Comparison of ENCODE assay signal across 9 mouse cellular contexts in genomic region chr10:117953026-117953711, GRCm38 (mm10).
A peak's percentile ranks its signal among the peaks of the same experiment; 100 is the strongest.
DNase-seq lines count a peak whose midpoint lies in the region; ATAC-seq and TF ChIP-seq lines count a peak whose summit lies in the region.
"Had no signal": no experiment of that assay in that cellular context is flagged by ENCODE, and none has a peak within 500 bp of the region (broad histone marks: within the 10 kb centered on the region; RNA-seq: fewer than 3 reads in every experiment).

No protein-coding gene starts in this region.

- no peaks in the 10 kb centered on the region for H3K36me3 ChIP-seq in kidney, postnatal 0 days (ENCODE audit: insufficient read depth, low read length)
- H3K36me3 ChIP-seq in kidney, embryonic 14.5 days (ENCODE audit: control insufficient read depth, insufficient read depth, low read length), result no peaks in the 10 kb centered on the region

- H3K9me3 ChIP-seq in kidney, postnatal 0 days (replicated peaks; ENCODE audit: low read length), result no peaks in the 10 kb centered on the region
- H3K9me3 ChIP-seq in kidney, embryonic 14.5 days (ENCODE audit: control insufficient read depth, low read length), result no peaks in the 10 kb centered on the region

- no peak for TF ChIP-seq CTCF in kidney, postnatal 0 days (IDR thresholded peaks at IDR 0.05; ENCODE audit: low read depth)

- DNase-seq in kidney, postnatal 0 days (ENCODE audit: low spot score), result peak; percentile 11
- DNase-seq in adrenal gland, postnatal 10 days, result peak; percentile 68
- peak; percentile 33 to 51 for DNase-seq in lung, postnatal 4 days
- peak; percentile 35 to 41 for DNase-seq in thymus, postnatal 10 days (ENCODE audit: low spot score in 2 of 2)
- DNase-seq in frontal cortex, postnatal 36 days (ENCODE audit: low spot score in 2 of 2), result no peak
- DNase-seq in testis, postnatal 10 days (ENCODE audit: low spot score), result no peak
- DNase-seq in retina, postnatal 1 day, result no peak
- DNase-seq: cerebellum, postnatal 36 days had no signal

- H3K4me1 ChIP-seq in kidney, postnatal 0 days (replicated peaks; ENCODE audit: insufficient read depth, low read length), result no peaks in the 10 kb centered on the region
- no peaks in the 10 kb centered on the region for H3K4me1 ChIP-seq in kidney, embryonic 14.5 days (ENCODE audit: control insufficient read depth, insufficient read depth, low read length)

- no peak overlapping the region for H3K27ac ChIP-seq in kidney, postnatal 0 days
- H3K27ac ChIP-seq in kidney, embryonic 14.5 days (ENCODE audit: low read depth, low read length), result no peak overlapping the region

- no peak overlapping the region for H3K9ac ChIP-seq in kidney, postnatal 0 days (ENCODE audit: low read depth, low read length)
- H3K9ac ChIP-seq in kidney, embryonic 14.5 days (ENCODE audit: low read depth, low read length), result no peak overlapping the region

- no peak overlapping the region for H3K4me3 ChIP-seq in kidney, postnatal 0 days (replicated peaks; ENCODE audit: low read depth, low read length)
- H3K4me3 ChIP-seq in kidney, embryonic 14.5 days (ENCODE audit: low read length), result no peak overlapping the region

- no peak overlapping the region for H3K4me2 ChIP-seq in kidney, postnatal 0 days (ENCODE audit: low read length)
- no peak overlapping the region for H3K4me2 ChIP-seq in kidney, embryonic 14.5 days (replicated peaks; ENCODE audit: low read depth, low read length)

- WGBS in kidney, postnatal 0 days, result 30% methylated on average over 12 of the region's 12 CpGs
- 19% methylated on average over 12 of the region's 12 CpGs for WGBS in kidney, embryonic 14.5 days

- no peaks in the 10 kb centered on the region for H3K27me3 ChIP-seq in kidney, postnatal 0 days (ENCODE audit: insufficient read depth, low read length)
- no peaks in the 10 kb centered on the region for H3K27me3 ChIP-seq in kidney, embryonic 14.5 days (ENCODE audit: control insufficient read depth, insufficient read depth, low read length)

- no peak for ATAC-seq in kidney, postnatal 0 days (replicated peaks; ENCODE audit: low FRiP score, low read depth)
- ATAC-seq in kidney, embryonic 14.5 days (ENCODE audit: low FRiP score, low TSS enrichment), result no peak

Comparison
In these comparisons a context has a peak if more than half of its experiments do, and no peak if none do; other contexts are left out.
1. DNase-seq: peak in kidney, postnatal 0 days (single experiment), adrenal gland, postnatal 10 days (single experiment), lung, postnatal 4 days (2 of 2) and thymus, postnatal 10 days (2 of 2); none in frontal cortex, postnatal 36 days (0 of 2), testis, postnatal 10 days (single experiment) and retina, postnatal 1 day (single experiment).